Mouse (Mus musculus) CH12.LX (cell line): Measurements from ENCODE around the gene Gm5798. TPM values are rescaled to one million over a fixed set of nuclear protein-coding genes. Genes with fewer than 3 reads are reported as not detected.
"Not testable (repeated sequence)": the region's sequence is repeated elsewhere in the genome, so short reads cannot be mapped to it uniquely, and the experiment has no call there.

Source experiments
- DNase-seq: peaks from one replicate; pipeline ENCODE4 v3.0.0-alpha.2; 2013; ENCODE audit errors: extremely low read depth
- H3K27ac ChIP-seq: 2 replicates; pipeline ENCODE4 v1.5.1; 2012; ENCODE audit warnings: low read depth, mild to moderate bottlenecking, control low read depth, moderate library complexity; ENCODE audit not compliant: insufficient read depth
- H3K27me3 ChIP-seq: replicated peaks from 2 replicates; pipeline ENCODE3; 2012; ENCODE audit warnings: inconsistent platforms
- H3K36me3 ChIP-seq, 2 experiments: replicated peaks in 1 of 2; 2 replicates each; pipeline versions ENCODE3 to v1.6.1; 2012; ENCODE audit warnings: inconsistent platforms in 1 of 2, low read length in 1 of 2, mild to moderate bottlenecking in 1 of 2, mixed read lengths in 1 of 2, moderate library complexity in 1 of 2; ENCODE audit not compliant: control insufficient read depth in 1 of 2, insufficient read depth in 1 of 2
- H3K4me1 ChIP-seq, 2 experiments: 2 replicates each; pipeline ENCODE4 v1.6.1; 2012; ENCODE audit warnings: inconsistent platforms in 1 of 2, moderate library complexity in 1 of 2; ENCODE audit not compliant: insufficient read depth in 2 of 2, control insufficient read depth in 1 of 2
- H3K4me2 ChIP-seq: 2 replicates; pipeline ENCODE4 v1.6.1; 2012; ENCODE audit warnings: low read depth, mild to moderate bottlenecking, control low read depth; ENCODE audit not compliant: poor library complexity, insufficient read depth, severe bottlenecking
- H3K4me3 ChIP-seq, 3 experiments: fragments of 150-350 bp in 1 of 3; sonication (generic) in 1 of 3; replicated peaks in 1 of 3; 2 replicates each; pipeline versions ENCODE3 to v1.5.1; 2011 to 2012; ENCODE audit warnings: low read depth in 2 of 3, low read length in 2 of 3, mild to moderate bottlenecking in 2 of 3, moderate library complexity in 2 of 3, control low read depth in 1 of 3, improper control_type of control experiment in 1 of 3, inconsistent platforms in 1 of 3, mixed read lengths in 1 of 3; ENCODE audit not compliant: poor library complexity in 1 of 3
- H3K79me2 ChIP-seq: replicated peaks from 2 replicates; pipeline ENCODE4 v1.6.1; 2012; ENCODE audit warnings: mild to moderate bottlenecking, moderate library complexity; ENCODE audit not compliant: control insufficient read depth, poor library complexity, insufficient read depth, severe bottlenecking; ENCODE audit errors: extremely low read depth
- H3K9ac ChIP-seq: 2 replicates; pipeline ENCODE4 v1.6.1; 2012; ENCODE audit warnings: low read depth, mild to moderate bottlenecking, control low read depth, moderate library complexity; ENCODE audit not compliant: insufficient read depth
- H3K9me3 ChIP-seq: replicated peaks from 2 replicates; pipeline ENCODE3; 2012; ENCODE audit warnings: low read length, inconsistent platforms, mixed read lengths
- dilution Hi-C: fragments of 300-500 bp; cut with MboI; formaldehyde crosslinking; loops from 2 replicates; pipeline ENCODE4 v1.14.3; 2020; ENCODE audit warnings: low sequenced_read_pairs; ENCODE audit not compliant: extremely low pct_unique_long_range_greater_than_20kb, extremely low pct_ligation_motif_present
- in situ Hi-C: fragments of 300-500 bp; cut with MboI; formaldehyde crosslinking; loops from 3 replicates; pipeline ENCODE4 v1.14.3; 2019; ENCODE audit warnings: low sequenced_read_pairs, low pct_ligation_motif_present, low pct_unique_long_range_greater_than_20kb, mixed read lengths
- polyA plus RNA-seq: library from polyadenylated mRNA; unstranded; fragments of >175 nt; gene quantifications from 2 replicates; pipeline ENCODE4 v1.2.1, GENCODE M21; 2012; ENCODE audit warnings: low read depth; ENCODE audit not compliant: insufficient read length
- total RNA-seq, 2 experiments: library from RNA; depleted of rRNA; stranded (reverse); fragments of 300-350 nt in 1 of 2; fragments of >200 nt in 1 of 2; gene quantifications; 2 replicates each; pipeline ENCODE4 v1.2.3; 2012 to 2014

Gene Gm5798
- total RNA-seq (2012; rRNA removed) (not detected in 2 replicates), total RNA-seq (2014; rRNA removed) (not detected in 2 replicates), polyA plus RNA-seq (not detected in 2 replicates)

DNA sequence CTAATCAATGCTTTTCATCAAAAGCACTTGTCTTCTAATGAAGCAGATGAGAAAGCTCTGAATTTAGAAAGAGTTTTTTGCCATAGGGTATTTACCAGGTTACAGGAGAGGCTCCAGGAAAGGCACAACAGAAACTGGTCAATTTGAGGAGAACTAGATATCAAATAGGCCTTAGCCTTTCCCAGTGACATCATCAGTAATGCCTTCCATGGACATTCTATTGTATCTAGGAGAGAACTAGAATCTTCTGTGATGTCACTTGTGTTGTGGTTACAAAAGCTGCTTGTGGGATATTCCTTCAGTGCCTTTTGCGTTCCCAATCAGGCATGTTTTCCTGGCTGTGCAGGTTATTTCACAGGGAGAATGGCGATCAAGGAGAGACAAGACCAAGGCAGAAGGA lies at the start of gene Gm5798:
TSS of gene Gm5798 (plus strand) at position 301 of the 400 bp plus-strand sequence.
- H3K79me2 ChIP-seq, H3K4me3 ChIP-seq, H3K27me3 ChIP-seq, in situ Hi-C loops, H3K36me3 ChIP-seq, dilution Hi-C loops, H3K4me1 ChIP-seq, H3K4me2 ChIP-seq, H3K9ac ChIP-seq, DNase-seq, H3K27ac ChIP-seq, H3K9me3 ChIP-seq: not testable (repeated sequence)

DNA sequence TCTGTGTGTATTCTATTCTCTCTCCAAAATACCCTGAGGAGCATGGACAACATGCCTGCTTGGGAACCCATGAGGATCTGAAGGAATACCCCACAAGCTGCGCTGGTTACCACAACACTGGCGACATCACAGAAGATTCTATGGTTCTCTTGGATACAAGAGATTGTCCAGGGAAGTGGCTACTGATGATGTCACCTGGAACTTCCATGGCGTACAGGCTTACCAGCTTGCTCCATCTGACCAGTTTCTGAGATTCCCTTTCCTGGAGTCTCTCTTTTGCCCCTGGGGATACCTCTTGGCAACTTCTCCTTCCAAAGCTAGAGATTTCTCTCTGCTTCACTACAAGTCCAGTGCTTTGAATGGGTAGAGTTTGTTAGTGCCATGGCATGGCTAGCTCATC lies 37.9 kb downstream of the Gm5798 start, which contains the start of gene Gm7945:
TSS of gene Gm7945 (minus strand) at position 101 of the 400 bp plus-strand sequence.
- H3K4me3 ChIP-seq, H3K79me2 ChIP-seq, H3K36me3 ChIP-seq, H3K9ac ChIP-seq, H3K27me3 ChIP-seq, in situ Hi-C loops, H3K4me2 ChIP-seq, DNase-seq, H3K27ac ChIP-seq, dilution Hi-C loops, H3K4me1 ChIP-seq, H3K9me3 ChIP-seq: not testable (repeated sequence)

Other genes with a start within 250 kb of the Gm5798 start
- gene Mat1a, start 243.6 kb upstream of the Gm5798 start, total RNA-seq (2012; rRNA removed): not detected in 2 replicates
- not detected in 2 replicates for gene Mat1a, start 243.6 kb upstream of the Gm5798 start, total RNA-seq (2014; rRNA removed)
- not detected in 2 replicates for gene Mat1a, start 243.6 kb upstream of the Gm5798 start, polyA plus RNA-seq
- not detected in 2 replicates for gene Sftpa1, start 216.8 kb upstream of the Gm5798 start, total RNA-seq (2012; rRNA removed)
- gene Sftpa1, start 216.8 kb upstream of the Gm5798 start, total RNA-seq (2014; rRNA removed): not detected in 2 replicates
- not detected in 2 replicates for gene Sftpa1, start 216.8 kb upstream of the Gm5798 start, polyA plus RNA-seq
- gene Mbl1, start 197.2 kb upstream of the Gm5798 start, total RNA-seq (2012; rRNA removed): not detected in 2 replicates
- not detected in 2 replicates for gene Mbl1, start 197.2 kb upstream of the Gm5798 start, total RNA-seq (2014; rRNA removed)
- not detected in 2 replicates for gene Mbl1, start 197.2 kb upstream of the Gm5798 start, polyA plus RNA-seq
- gene Sftpd, start 163.5 kb upstream of the Gm5798 start, total RNA-seq (2012; rRNA removed): not detected in 2 replicates
- gene Sftpd, start 163.5 kb upstream of the Gm5798 start, total RNA-seq (2014; rRNA removed): not detected in 2 replicates
- gene Sftpd, start 163.5 kb upstream of the Gm5798 start, polyA plus RNA-seq: not detected in 2 replicates
- gene Gm2832, start 69.8 kb upstream of the Gm5798 start, total RNA-seq (2012; rRNA removed): not detected in 2 replicates
- 0.18 TPM in 1 of 2 replicates, not detected in the other for gene Gm2832, start 69.8 kb upstream of the Gm5798 start, total RNA-seq (2014; rRNA removed)
- gene Gm2832, start 69.8 kb upstream of the Gm5798 start, polyA plus RNA-seq: not detected in 2 replicates
- not detected in 2 replicates for gene Gm7945, start 37.8 kb downstream of the Gm5798 start, total RNA-seq (2012; rRNA removed)
- gene Gm7945, start 37.8 kb downstream of the Gm5798 start, total RNA-seq (2014; rRNA removed): not detected in 2 replicates
- gene Gm7945, start 37.8 kb downstream of the Gm5798 start, polyA plus RNA-seq: not detected in 2 replicates
- gene Gm6482, start 59.7 kb downstream of the Gm5798 start, total RNA-seq (2012; rRNA removed): not detected in 2 replicates
- not detected in 2 replicates for gene Gm6482, start 59.7 kb downstream of the Gm5798 start, total RNA-seq (2014; rRNA removed)
- not detected in 2 replicates for gene Gm6482, start 59.7 kb downstream of the Gm5798 start, polyA plus RNA-seq
- not detected in 2 replicates for gene Gm7954, start 104.9 kb downstream of the Gm5798 start, total RNA-seq (2012; rRNA removed)
- gene Gm7954, start 104.9 kb downstream of the Gm5798 start, total RNA-seq (2014; rRNA removed): not detected in 2 replicates
- gene Gm7954, start 104.9 kb downstream of the Gm5798 start, polyA plus RNA-seq: not detected in 2 replicates
- gene Gm3486, start 140.9 kb downstream of the Gm5798 start, total RNA-seq (2012; rRNA removed): not detected in 2 replicates
- not detected in 2 replicates for gene Gm3486, start 140.9 kb downstream of the Gm5798 start, total RNA-seq (2014; rRNA removed)
- not detected in 2 replicates for gene Gm3486, start 140.9 kb downstream of the Gm5798 start, polyA plus RNA-seq
- not detected in 2 replicates for gene Gm7970, start 207.0 kb downstream of the Gm5798 start, total RNA-seq (2012; rRNA removed)
- not detected in 2 replicates for gene Gm7970, start 207.0 kb downstream of the Gm5798 start, total RNA-seq (2014; rRNA removed)
- not detected in 2 replicates for gene Gm7970, start 207.0 kb downstream of the Gm5798 start, polyA plus RNA-seq
- not detected in 2 replicates for gene 1700049E17Rik2, start 224.6 kb downstream of the Gm5798 start, total RNA-seq (2012; rRNA removed)
- gene 1700049E17Rik2, start 224.6 kb downstream of the Gm5798 start, total RNA-seq (2014; rRNA removed): not detected in 2 replicates
- not detected in 2 replicates for gene 1700049E17Rik2, start 224.6 kb downstream of the Gm5798 start, polyA plus RNA-seq